Comparison of ENCODE assay signal across 25 mouse cellular contexts in the genomic region with DNA sequence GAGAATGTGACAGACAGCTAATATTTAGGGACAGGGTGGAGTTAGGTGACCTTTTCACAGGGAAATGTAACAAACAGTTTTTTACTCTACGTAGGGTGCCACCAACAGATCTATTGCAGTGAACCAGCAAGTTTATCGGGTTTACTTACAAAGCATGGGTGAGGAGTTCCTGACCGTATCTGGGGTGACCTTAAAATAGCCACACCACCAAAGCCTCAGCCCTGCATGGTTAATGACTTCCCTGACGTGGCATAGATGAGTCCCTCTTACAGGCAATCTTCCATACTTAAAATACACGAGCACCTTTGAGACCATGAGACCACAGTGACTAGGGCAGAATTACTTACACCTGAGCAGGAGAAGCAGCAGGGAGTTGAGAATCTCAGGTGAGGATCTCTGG. TPM values are rescaled to one million over a fixed set of nuclear protein-coding genes. Genes with fewer than 3 reads are reported as not detected.
DNase-seq lines count a peak whose midpoint lies in the region; ATAC-seq and TF ChIP-seq lines count a peak whose summit lies in the region.
"Had no signal": no experiment of that assay in that cellular context is flagged by ENCODE, and none has a peak within 500 bp of the region (broad histone marks: within the 10 kb centered on the region; RNA-seq: fewer than 3 reads in every experiment).

No protein-coding gene starts in this region.

- peak overlapping the region; percentile 63 for H3K27ac ChIP-seq in heart, embryonic 11.5 days (ENCODE audit: low read depth, low read length)
- peak overlapping the region; percentile 36; the same call in 1 of the 2 replicates for H3K27ac ChIP-seq in bone marrow, adult 2 months (ENCODE audit: control insufficient read depth, insufficient read depth, low read depth, low read length, poor library complexity)
- H3K27ac ChIP-seq in heart, embryonic 16.5 days (ENCODE audit: low read length) = peak overlapping the region; percentile 62
- H3K27ac ChIP-seq: embryonic facial prominence, embryonic 12.5 days; neural tube, embryonic 12.5 days had no signal

- no peak overlapping the region for H3ac ChIP-seq in myocyte (ENCODE audit: control insufficient read depth, insufficient read length)

- no peaks in the 10 kb centered on the region for H3K79me2 ChIP-seq in myocyte (ENCODE audit: control insufficient read depth, insufficient read depth)

- no peak for DNase-seq in heart, adult 8-10 months (ENCODE audit: low spot score)
- DNase-seq in frontal cortex, postnatal 10 days (ENCODE audit: low spot score in 2 of 2) = no peak
- DNase-seq in spleen, postnatal 4 days (ENCODE audit: low spot score in 2 of 2) = no peak
- DNase-seq: cerebellum, adult 11-12 months; cerebellum, postnatal 36 days; forebrain, postnatal 0 days; gastrocnemius, postnatal 10 days; kidney, adult 9 months; kidney, postnatal 36 days; liver; lung, adult 2 months; thymus, postnatal 25 days had no signal

- TF ChIP-seq POLR2A in bone marrow, adult 2 months (IDR thresholded peaks at IDR 0.05; ENCODE audit: borderline replicate concordance, control insufficient read depth, low read depth, low read length) = no peak
- no peak for TF ChIP-seq POLR2A in myocyte (IDR thresholded peaks at IDR 0.05; ENCODE audit: insufficient read length, low read depth)

- peak overlapping the region; percentile 25 for H3K4me2 ChIP-seq in heart, embryonic 11.5 days
- peak overlapping the region; percentile 37; the same call in 1 of the 2 replicates for H3K4me2 ChIP-seq in heart, embryonic 16.5 days (ENCODE audit: low read depth, low read length)
- peak overlapping the region; percentile 26 for H3K4me2 ChIP-seq in myocyte (ENCODE audit: low read depth)
- H3K4me2 ChIP-seq: embryonic facial prominence, embryonic 12.5 days; neural tube, embryonic 12.5 days had no signal

- H3K36me3 ChIP-seq in heart, embryonic 11.5 days (ENCODE audit: control insufficient read depth, insufficient read depth, low read length) = no peaks in the 10 kb centered on the region
- no peaks in the 10 kb centered on the region for H3K36me3 ChIP-seq in heart, embryonic 16.5 days (ENCODE audit: control insufficient read depth, insufficient read depth)
- H3K36me3 ChIP-seq in myocyte (ENCODE audit: control insufficient read depth, insufficient read depth) = no peaks in the 10 kb centered on the region
- H3K36me3 ChIP-seq: embryonic facial prominence, embryonic 12.5 days; G1E; neural tube, embryonic 12.5 days had no signal

- no peak overlapping the region for H3K4me3 ChIP-seq in heart, embryonic 11.5 days (ENCODE audit: low read depth, low read length)
- H3K4me3 ChIP-seq in bone marrow, adult 2 months (replicated peaks; ENCODE audit: control insufficient read depth, low read depth, low read length) = peak overlapping the region; percentile 0
- no peak overlapping the region for H3K4me3 ChIP-seq in heart, embryonic 16.5 days (ENCODE audit: low read length)
- H3K4me3 ChIP-seq in myocyte = no peak overlapping the region
- H3K4me3 ChIP-seq: embryonic facial prominence, embryonic 12.5 days; neural tube, embryonic 12.5 days had no signal

- H3K4me1 ChIP-seq in heart, embryonic 11.5 days (ENCODE audit: control insufficient read depth, insufficient read depth, low read length) = peaks cover 20% of the 10 kb centered on the region
- H3K4me1 ChIP-seq in bone marrow, adult 2 months (ENCODE audit: control insufficient read depth, insufficient read depth, low read length) = peaks cover 3% of the 10 kb centered on the region
- H3K4me1 ChIP-seq in heart, embryonic 16.5 days (ENCODE audit: control insufficient read depth, insufficient read depth, low read length) = peaks cover 33% of the 10 kb centered on the region
- H3K4me1 ChIP-seq: neural tube, embryonic 12.5 days had no signal

- H3K27me3 ChIP-seq in heart, embryonic 11.5 days (ENCODE audit: control insufficient read depth, insufficient read depth, low read length) = no peaks in the 10 kb centered on the region
- no peaks in the 10 kb centered on the region for H3K27me3 ChIP-seq in heart, embryonic 16.5 days (ENCODE audit: control insufficient read depth, insufficient read depth, low read length)
- no peaks in the 10 kb centered on the region for H3K27me3 ChIP-seq in myocyte (ENCODE audit: control insufficient read depth, insufficient read depth, insufficient read length)
- H3K27me3 ChIP-seq: embryonic facial prominence, embryonic 12.5 days; neural tube, embryonic 12.5 days had no signal

- WGBS in heart, embryonic 11.5 days (ENCODE audit: insufficient replicate concordance) = 36% methylated on average over 5 of the region's 5 CpGs
- WGBS in bone marrow, adult 2 months = 14% methylated on average over 5 of the region's 5 CpGs
- 32% methylated on average over 5 of the region's 5 CpGs for WGBS in heart, embryonic 16.5 days

- no peak overlapping the region for H3K9ac ChIP-seq in heart, embryonic 11.5 days (ENCODE audit: low read depth, low read length)
- H3K9ac ChIP-seq in heart, embryonic 16.5 days (ENCODE audit: low read length) = peak overlapping the region; percentile 46
- H3K9ac ChIP-seq: embryonic facial prominence, embryonic 12.5 days; forebrain, postnatal 0 days; neural tube, embryonic 12.5 days had no signal

- TF ChIP-seq CTCF in bone marrow, adult 2 months (IDR thresholded peaks at IDR 0.05; ENCODE audit: control insufficient read depth, insufficient read depth, low read length) = no peak

- H3K9me3 ChIP-seq in heart, embryonic 11.5 days (replicated peaks; ENCODE audit: control insufficient read depth, low read length) = no peaks in the 10 kb centered on the region
- H3K9me3 ChIP-seq in heart, embryonic 16.5 days (replicated peaks; ENCODE audit: control insufficient read depth, low read length) = 0 out of 2 replicates have a peak, but pooled peaks cover 2% of the 10 kb centered on the region
- H3K9me3 ChIP-seq: embryonic facial prominence, embryonic 12.5 days; G1E; neural tube, embryonic 12.5 days had no signal

- no peak for ATAC-seq in heart, embryonic 11.5 days (replicated peaks; ENCODE audit: insufficient number of reproducible peaks, low FRiP score, low TSS enrichment)
- ATAC-seq in heart, embryonic 16.5 days (replicated peaks; ENCODE audit: extremely low read depth, insufficient read depth, low FRiP score) = peak; percentile 72; the same call in 1 of the 2 replicates
- no peak for ATAC-seq in inflammation-experienced regulatory T-cells, adult 6 months
- ATAC-seq: forebrain, postnatal 0 days; midbrain, embryonic 16.5 days had no signal

TF ChIP-seq in myocyte, 11 proteins besides CTCF, POLR2A, EP300 and RAD21:
- TF ChIP-seq CEBPB (IDR thresholded peaks at IDR 0.05; ENCODE audit: insufficient read depth, poor library complexity, severe bottlenecking) (no peak), POLR2AphosphoS2 (IDR thresholded peaks at IDR 0.05; ENCODE audit: insufficient read length, low read depth) (no peak), TCF3 (IDR thresholded peaks at IDR 0.05; ENCODE audit: insufficient read length, low read depth) (no peak), MAX (IDR thresholded peaks at IDR 0.05; ENCODE audit: low read depth) (no peak), REST (IDR thresholded peaks at IDR 0.05; ENCODE audit: insufficient read depth, insufficient read length) (no peak), MYOG (IDR thresholded peaks at IDR 0.05; ENCODE audit: control insufficient read depth in 1 of 3, insufficient read depth in 1 of 3, insufficient read length in 2 of 3, low read depth in 2 of 3) (no peak)

RNA-seq across cellular contexts. Expression of gene Cpd, which starts 12.0 kb away (rescaled TPM):
- polyA plus RNA-seq in heart, embryonic 11.5 days (2014; fragmentation: Nextera tagmentation; extraction: Ambion mirVana) = 19.9 and 20.8 TPM in 2 replicates
- total RNA-seq in heart, adult 8-10 months (2022) = 10 to 100 TPM; 32.8 to 38.8 (median 37.0) TPM
- 3.1 and 5.3 TPM in 2 replicates for polyA plus RNA-seq in bone marrow, adult 2 months (2011; ENCODE audit: insufficient read depth, insufficient read length, low replicate concordance, missing spikeins)
- polyA plus RNA-seq in heart, embryonic 16.5 days (2015; fragmentation: Nextera tagmentation; extraction: Ambion mirVana) = 6.9 and 10.0 TPM in 2 replicates
- polyA plus RNA-seq in myocyte (2012; fragmentation: generic; extraction: Trizol) = 17.6 TPM
- polyA plus RNA-seq in inflammation-experienced regulatory T-cells, adult 6 months (2017; shearing (Covaris generic)) = 1 to 10 TPM; 3.8 to 5.5 (median 5.5) TPM

RNA-seq across cellular contexts. Expression of gene Tmigd1, which starts 43.2 kb away (rescaled TPM):
- 0.23 TPM in 1 of 2 replicates, not detected in the other for polyA plus RNA-seq in heart, embryonic 11.5 days (2014; fragmentation: Nextera tagmentation; extraction: Ambion mirVana)
- total RNA-seq in heart, adult 8-10 months (2022) = under 1 TPM in 2 of 4 experiments, not detected in 2; 0.38 to 0.53 TPM
- polyA plus RNA-seq in bone marrow, adult 2 months (2011; ENCODE audit: insufficient read depth, insufficient read length, low replicate concordance, missing spikeins) = 1.8 TPM in 1 of 2 replicates, not detected in the other
- polyA plus RNA-seq in heart, embryonic 16.5 days (2015; fragmentation: Nextera tagmentation; extraction: Ambion mirVana) = 0.21 and 2.7 TPM in 2 replicates
- not detected for polyA plus RNA-seq in myocyte (2012; fragmentation: generic; extraction: Trizol)
- polyA plus RNA-seq in inflammation-experienced regulatory T-cells, adult 6 months (2017; shearing (Covaris generic)) = 1 to 10 TPM in 2 of 3 experiments, under 1 TPM in 1; 0.42 to 2.8 (median 1.1) TPM
- total RNA-seq: forebrain, postnatal 0 days; layer of hippocampus, postnatal 25 days; left cerebral cortex, postnatal 36 days had no signal
- polyA plus RNA-seq: embryonic facial prominence, embryonic 12.5 days; forebrain, postnatal 0 days; G1E; midbrain, embryonic 16.5 days; neural tube, embryonic 12.5 days; spleen, adult 2 months; testis, adult 2 months had no signal
